ENCODE assay signal across 9 mouse cellular contexts in the genomic region with DNA sequence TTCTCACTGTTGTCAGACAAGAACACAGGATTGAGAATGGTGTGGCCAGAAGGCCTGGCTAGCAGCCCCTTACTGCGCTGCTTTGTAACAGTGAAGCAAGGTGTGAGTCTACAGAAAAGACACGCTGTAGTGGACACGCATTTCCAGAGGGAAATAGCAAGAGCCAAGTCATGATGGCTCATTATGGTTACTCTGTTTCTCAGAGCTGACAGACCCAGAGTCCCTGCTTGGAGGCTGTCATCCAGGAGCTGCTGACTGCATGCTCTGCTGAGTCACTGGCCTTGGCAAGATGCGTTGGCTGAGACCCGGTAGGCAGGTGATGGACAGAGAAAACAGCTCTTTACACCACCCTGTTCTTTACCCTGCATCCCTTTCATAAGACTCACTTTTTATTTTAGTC. TPM values are rescaled to one million over a fixed set of nuclear protein-coding genes. Genes with fewer than 3 reads are reported as not detected.
DNase-seq lines count a peak whose midpoint lies in the region; ATAC-seq lines count a peak whose summit lies in the region.
"Had no signal": no experiment of that assay in that cellular context is flagged by ENCODE, and none has a peak within 500 bp of the region (broad histone marks: within the 10 kb centered on the region; RNA-seq: fewer than 3 reads in every experiment).

No protein-coding gene starts in this region.

- peak; percentile 74 for ATAC-seq in megakaryocyte-erythroid progenitor cell, adult 5-6 weeks (replicated peaks; ENCODE audit: low FRiP score, low TSS enrichment, poor library complexity, severe bottlenecking)

- peak; percentile 87 for DNase-seq in gastrocnemius, adult 18-20 months (ENCODE audit: low spot score)
- no peak for DNase-seq in gastrocnemius, postnatal 4 days (ENCODE audit: low spot score in 2 of 2)
- DNase-seq in right cerebral cortex, adult 18-20 months, result peak; percentile 33
- no peak for DNase-seq in right cerebral cortex, postnatal 4 days
- peak; percentile 31 to 43 for DNase-seq in frontal cortex, postnatal 36 days (ENCODE audit: low spot score in 2 of 2)
- DNase-seq in spleen, postnatal 4 days (ENCODE audit: low spot score in 2 of 2), result no peak
- DNase-seq in hindbrain, embryonic 10.5 days (ENCODE audit: low spot score), result no peak

- 91% methylated on average over 5 of the region's 5 CpGs for WGBS in hindbrain, embryonic 10.5 days

- no peaks in the 10 kb centered on the region for H3K27me3 ChIP-seq in hindbrain, embryonic 10.5 days (ENCODE audit: insufficient read depth, poor library complexity, severe bottlenecking)

- no peaks in the 10 kb centered on the region for H3K4me1 ChIP-seq in hindbrain, embryonic 10.5 days (replicated peaks)

- H3K9me3 ChIP-seq in hindbrain, embryonic 10.5 days, result no peaks in the 10 kb centered on the region

- no peak overlapping the region for H3K27ac ChIP-seq in hindbrain, embryonic 10.5 days

- no peaks in the 10 kb centered on the region for H3K36me3 ChIP-seq in hindbrain, embryonic 10.5 days

- no peak overlapping the region for H3K4me3 ChIP-seq in hindbrain, embryonic 10.5 days

RNA-seq across cellular contexts. Expression of gene 1110002E22Rik, which starts 35.5 kb away (rescaled TPM):
- 100 to 1,000 TPM in 1 of 2 experiments, 10 to 100 TPM in 1; 98.9 to 131 TPM for total RNA-seq in gastrocnemius, adult 18-20 months (2021)
- 100 to 1,000 TPM; 145 to 167 TPM for total RNA-seq in gastrocnemius, postnatal 4 days (2021)
- total RNA-seq in megakaryocyte-erythroid progenitor cell, adult 5-6 weeks (2014; fragmentation: Nextera tagmentation), result not detected in 2 replicates
- total RNA-seq in megakaryocyte-erythroid progenitor cell, adult 5-6 weeks (2017), result not detected in 2 replicates
- polyA plus RNA-seq in hindbrain, embryonic 10.5 days (2016; fragmentation: Nextera tagmentation; extraction: Ambion mirVana), result 0.04 and 0.18 TPM in 2 replicates

RNA-seq across cellular contexts. Expression of gene Gm5105, which starts 37.8 kb away (rescaled TPM):
- total RNA-seq in gastrocnemius, adult 18-20 months (2021), result 1 to 10 TPM; 1.3 TPM
- 1 to 10 TPM; 1.7 to 1.9 TPM for total RNA-seq in gastrocnemius, postnatal 4 days (2021)
- not detected in 2 replicates for total RNA-seq in megakaryocyte-erythroid progenitor cell, adult 5-6 weeks (2014; fragmentation: Nextera tagmentation)
- total RNA-seq in megakaryocyte-erythroid progenitor cell, adult 5-6 weeks (2017), result not detected in 2 replicates
- not detected in 2 replicates for polyA plus RNA-seq in hindbrain, embryonic 10.5 days (2016; fragmentation: Nextera tagmentation; extraction: Ambion mirVana)
- polyA plus RNA-seq: liver, embryonic 16.5 days had no signal

RNA-seq across cellular contexts. Expression of gene Dapp1, which starts 48.0 kb away (rescaled TPM):
- 1 to 10 TPM; 1.7 to 3.7 TPM for total RNA-seq in gastrocnemius, adult 18-20 months (2021)
- 1 to 10 TPM; 2.6 to 3.4 TPM for total RNA-seq in gastrocnemius, postnatal 4 days (2021)
- total RNA-seq in megakaryocyte-erythroid progenitor cell, adult 5-6 weeks (2014; fragmentation: Nextera tagmentation), result 82.8 and 108 TPM in 2 replicates
- 110 and 171 TPM in 2 replicates for total RNA-seq in megakaryocyte-erythroid progenitor cell, adult 5-6 weeks (2017)
- polyA plus RNA-seq in hindbrain, embryonic 10.5 days (2016; fragmentation: Nextera tagmentation; extraction: Ambion mirVana), result 2.3 and 2.4 TPM in 2 replicates

Comparison
In these comparisons a context has a peak if more than half of its experiments do, and no peak if none do; other contexts are left out.
1. DNase-seq: peak in gastrocnemius, adult 18-20 months (single experiment), right cerebral cortex, adult 18-20 months (single experiment) and frontal cortex, postnatal 36 days (2 of 2); none in gastrocnemius, postnatal 4 days (0 of 2), right cerebral cortex, postnatal 4 days (single experiment), spleen, postnatal 4 days (0 of 2) and hindbrain, embryonic 10.5 days (single experiment).
2. RNA of gene 1110002E22Rik, which starts 35.5 kb away (total RNA-seq): 145 to 167 TPM in gastrocnemius, postnatal 4 days and 98.9 to 131 TPM in gastrocnemius, adult 18-20 months; not detected in megakaryocyte-erythroid progenitor cell, adult 5-6 weeks; every median in the first group is over 10 times any median in the second.
3. RNA of gene Dapp1, which starts 48.0 kb away (total RNA-seq): 82.8 to 171 TPM in megakaryocyte-erythroid progenitor cell, adult 5-6 weeks; 1.7 to 3.7 TPM in gastrocnemius, adult 18-20 months and 2.6 to 3.4 TPM in gastrocnemius, postnatal 4 days; every median in the first group is over 10 times any median in the second.